Mouse (Mus musculus): ENCODE measurements around the gene Prpf40b. TPM values are rescaled to one million over a fixed set of nuclear protein-coding genes. Genes with fewer than 3 reads are reported as not detected.
"Not testable (repeated sequence)": the region's sequence is repeated elsewhere in the genome, so short reads cannot be mapped to it uniquely, and the experiment has no call there.

Prpf40b gene
- total RNA-seq (2021), result 10 to 100 TPM; 25.5 to 26.3 TPM
- long read RNA-seq, experiment 1, partial matches to known transcripts, result 9 of 25 reads
- long read RNA-seq, experiment 1, other reads (novel, unspliced or antisense), result 16 of 25 reads
- long read RNA-seq, experiment 2, partial matches to known transcripts, result 8 of 23 reads
- long read RNA-seq, experiment 2, other reads (novel, unspliced or antisense), result 14 of 23 reads

GRCm38 (mm10) chr15:99294813-99295374 lies at the start of gene Prpf40b:
Prpf40b (plus strand) TSS chr15:99295087.
- DNase-seq, result peak; percentile 97
- intact Hi-C loops (cut with DNase I), result no loop called here

DNA sequence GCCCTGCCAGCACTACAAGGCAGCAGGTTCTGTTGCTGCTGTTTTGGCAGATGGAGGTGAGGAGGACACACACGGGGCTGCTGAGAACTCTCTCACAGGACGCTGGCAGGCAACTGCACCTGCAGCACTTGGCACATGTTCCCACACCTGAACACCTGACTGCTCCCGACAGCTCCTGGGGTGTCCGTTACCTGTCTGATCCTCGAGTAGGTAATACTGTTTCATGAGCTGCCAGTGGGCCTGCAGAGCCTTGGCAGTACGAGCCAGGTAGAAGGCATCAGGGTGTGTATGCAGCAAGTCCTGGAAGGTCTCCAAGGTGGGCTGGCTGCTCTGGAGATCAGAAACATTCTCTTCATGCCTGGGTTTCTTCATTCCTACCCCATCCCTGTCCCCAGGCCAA lies 48.2 kb upstream of the Prpf40b start:
- intact Hi-C loops (cut with DNase I); DNase-seq: not testable (repeated sequence)

DNA sequence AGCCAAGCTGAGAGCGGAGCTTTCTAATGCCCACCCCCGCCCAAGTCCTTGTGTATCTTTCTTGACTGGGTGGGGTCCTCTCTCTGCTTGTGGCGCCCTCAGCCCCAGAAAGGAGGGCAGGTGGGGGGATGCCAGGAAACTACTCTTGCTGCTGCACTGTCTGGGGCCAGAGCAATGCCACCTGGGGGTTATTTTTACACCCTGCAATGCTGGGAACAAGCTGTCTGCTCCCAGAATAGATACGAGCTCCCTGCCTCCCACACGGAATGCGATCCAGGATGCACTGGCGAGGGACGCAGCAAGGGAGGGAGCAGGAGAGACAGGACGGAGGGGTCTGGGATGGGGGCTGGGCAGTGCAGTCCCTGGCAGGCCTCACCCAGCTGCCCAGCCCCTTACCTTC lies 45.9 kb upstream of the Prpf40b start:
- peak; percentile 44 to 65 for DNase-seq
- intact Hi-C loops (cut with DNase I), result no loop called here

DNA sequence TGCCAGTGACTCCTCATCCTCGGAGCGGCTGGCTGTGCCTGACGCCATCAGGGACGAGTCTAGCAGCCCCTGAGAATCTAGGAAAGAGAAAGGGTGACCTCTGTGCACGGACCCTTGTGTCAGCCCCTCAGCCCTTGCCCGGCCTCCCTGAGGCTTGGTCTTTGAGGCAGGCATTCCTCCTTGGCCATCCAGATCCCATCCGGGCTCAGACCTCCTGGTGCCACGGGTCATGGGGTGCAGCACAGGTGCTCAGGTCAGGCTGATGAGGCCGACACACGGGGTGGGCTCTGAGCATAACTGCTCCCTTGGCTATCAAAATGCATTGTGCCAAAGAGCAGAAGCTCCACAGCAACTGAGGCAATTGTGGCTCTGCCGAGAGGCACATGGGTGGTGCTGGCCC lies 44.9 kb upstream of the Prpf40b start:
- intact Hi-C loops (cut with DNase I), result no loop called here
- DNase-seq, result no peak

DNA sequence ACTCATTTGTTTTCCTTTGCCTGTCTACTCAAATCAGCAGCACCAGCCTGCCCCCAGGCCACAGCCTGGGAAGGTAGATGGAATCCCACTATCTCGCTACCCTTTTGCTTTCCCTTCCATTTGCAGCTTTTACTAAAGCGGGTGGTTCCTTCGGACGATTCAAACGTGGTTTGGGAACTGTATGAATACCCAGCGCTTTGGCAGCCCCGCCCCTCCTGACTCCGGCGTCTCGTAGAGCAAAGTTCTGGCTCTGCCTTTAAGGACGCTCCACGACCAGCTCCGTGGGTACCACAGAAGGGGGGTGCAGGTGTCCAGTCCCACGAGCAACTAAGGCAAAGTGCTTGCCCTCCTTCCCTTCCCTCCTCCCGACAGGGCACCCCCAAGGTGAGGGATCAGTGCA lies 43.8 kb upstream of the Prpf40b start:
- DNase-seq; intact Hi-C loops (cut with DNase I): not testable (repeated sequence)

DNA sequence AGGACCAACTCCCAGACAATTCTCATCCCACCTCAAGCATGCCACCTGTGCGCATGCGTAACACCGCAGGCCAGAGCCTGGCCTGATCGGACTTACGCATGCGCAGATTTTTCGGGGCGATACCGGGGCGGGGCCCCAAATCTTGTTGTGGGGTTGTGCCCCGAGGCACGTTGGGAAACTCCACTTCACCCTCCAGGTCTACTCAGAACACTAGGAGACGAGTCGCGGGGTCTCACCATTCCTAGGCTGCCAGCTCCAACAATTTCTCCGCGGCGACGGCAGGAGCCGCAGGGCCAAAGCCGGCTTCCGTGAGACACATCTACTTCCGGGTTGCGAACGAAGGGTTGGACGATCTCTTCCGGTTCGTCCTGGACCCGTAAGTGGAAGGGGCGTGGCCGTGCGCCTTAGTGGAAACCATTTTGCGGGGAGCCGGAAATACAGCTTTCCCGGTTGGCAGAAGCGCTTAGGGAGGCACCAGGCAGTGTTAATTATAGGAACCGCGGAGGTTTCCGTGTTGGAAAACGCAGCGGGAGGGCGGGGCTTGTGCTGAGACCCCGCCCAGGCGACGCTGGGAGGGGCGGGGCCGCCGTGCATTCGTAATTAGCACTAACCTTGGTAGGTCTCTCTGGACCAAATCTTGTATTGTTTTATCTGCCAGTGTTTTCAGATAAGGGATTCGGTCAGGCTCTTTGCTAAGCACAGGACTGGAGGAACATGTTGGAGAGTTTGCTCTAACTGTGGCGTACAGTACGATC lies 43.1 kb upstream of the Prpf40b start, which contains the start of gene Mcrs1:
TSS of gene Mcrs1 (minus strand) at position 336 of the 755 bp plus-strand sequence.
- intact Hi-C loops (cut with DNase I), result no loop called here
- DNase-seq, result peak; percentile 95 to 97

DNA sequence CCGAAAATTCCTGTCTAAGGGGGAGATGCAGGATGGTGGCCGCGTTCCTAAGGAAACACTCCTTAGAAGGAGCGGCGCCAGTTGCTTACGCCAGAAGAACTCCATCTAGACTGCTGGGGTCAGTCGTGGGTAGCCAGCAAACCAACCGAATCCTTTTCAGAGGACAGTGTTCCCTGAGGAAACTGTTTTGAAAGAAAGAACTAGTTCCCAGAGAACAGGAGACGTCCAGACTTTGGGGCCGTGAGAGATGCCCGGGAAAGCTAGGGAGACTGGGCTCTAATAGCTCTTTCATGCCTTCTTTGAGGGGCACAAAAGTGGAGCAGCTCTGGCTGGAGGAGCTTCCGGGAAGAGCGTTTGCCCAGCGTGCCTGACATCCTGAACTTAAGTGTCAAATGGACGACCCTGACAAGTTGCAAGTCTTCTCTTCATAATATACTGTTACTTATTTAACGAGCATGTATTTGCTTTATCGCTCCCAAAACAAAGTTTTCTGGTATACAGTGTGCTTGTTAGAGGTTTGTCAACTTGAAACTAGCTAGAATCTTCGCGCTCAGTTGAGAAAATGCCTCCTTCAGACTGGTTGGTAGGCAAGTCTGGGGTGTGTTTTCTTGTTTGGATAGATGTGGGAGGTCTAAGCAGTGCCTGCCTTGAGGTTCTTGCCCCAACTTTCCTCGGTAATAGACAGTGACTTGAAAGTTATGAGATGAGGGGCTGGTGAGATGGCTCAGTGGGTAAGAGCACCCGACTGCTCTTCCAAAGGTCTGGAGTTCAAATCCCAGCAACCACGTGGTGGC lies 42.3 kb upstream of the Prpf40b start:
- peak in 1 of 2 experiments; percentile 81 for DNase-seq

GRCm38 (mm10) chr15:99253175-99253479 lies 41.8 kb upstream of the Prpf40b start:
- DNase-seq; intact Hi-C loops (cut with DNase I): not testable (repeated sequence)

More for the DNA sequence above, 42.3 kb upstream of the Prpf40b start:
- intact Hi-C loops (cut with DNase I), result no loop called here

- intact Hi-C loops (cut with DNase I), result no loop called here
- DNase-seq, result no peak
Observed at GRCm38 (mm10) chr15:99253772-99254171, 41.1 kb upstream of the Prpf40b start.

DNA sequence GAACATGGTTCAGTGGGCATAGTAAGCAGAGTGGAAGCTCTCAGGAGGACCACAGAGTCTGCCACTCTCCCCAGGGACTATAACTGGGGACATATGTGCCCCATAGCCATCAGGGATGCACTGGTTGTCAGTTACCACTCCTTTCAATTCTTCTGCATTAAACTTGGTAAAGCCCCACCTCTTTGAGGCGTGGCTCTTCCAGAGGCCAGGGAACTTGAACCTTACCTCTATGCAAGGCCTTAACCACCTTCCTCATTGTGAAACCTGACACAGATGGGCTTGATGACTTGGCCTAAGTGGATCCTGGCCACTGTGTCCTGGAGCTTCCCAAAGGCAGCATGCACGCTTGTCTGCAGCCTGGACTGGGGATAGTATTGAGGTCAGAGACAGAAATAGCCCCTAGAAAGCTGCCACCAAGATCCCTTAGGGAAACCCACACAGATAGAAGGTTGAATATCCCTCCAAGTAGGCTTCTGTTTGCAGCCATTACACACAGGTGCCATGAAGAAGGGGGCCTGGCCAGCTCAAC lies 40.3 kb upstream of the Prpf40b start:
- no peak for DNase-seq
- intact Hi-C loops (cut with DNase I), result no loop called here

DNA sequence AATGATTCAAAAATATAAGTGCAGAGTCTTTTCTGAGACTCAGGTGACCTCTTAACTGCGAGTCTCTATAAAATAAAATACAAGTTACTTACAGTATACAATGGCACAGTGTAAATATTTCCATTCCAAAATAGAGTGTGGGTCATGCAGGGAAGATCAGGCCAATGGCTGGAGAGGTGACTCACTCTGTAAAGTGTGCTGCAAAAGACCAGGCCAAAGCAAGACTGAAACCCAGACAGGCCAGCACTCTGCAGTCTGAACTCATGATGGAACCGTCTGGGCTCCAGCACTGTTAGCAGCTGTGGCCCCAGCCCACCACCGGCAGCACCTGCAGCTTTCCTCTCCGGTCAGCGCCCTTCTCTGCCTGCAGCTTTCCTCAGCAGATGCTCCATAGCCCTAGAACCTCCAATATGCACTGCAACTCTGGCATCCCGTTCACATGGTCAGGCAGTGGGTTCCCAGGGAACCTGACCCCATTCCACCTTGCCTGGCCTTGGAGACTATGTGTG lies 39.6 kb upstream of the Prpf40b start:
- DNase-seq, result no peak
- intact Hi-C loops (cut with DNase I), result no loop called here

- intact Hi-C loops (cut with DNase I), result no loop called here
- no peak for DNase-seq
Observed at GRCm38 (mm10) chr15:99259167-99259729, 35.6 kb upstream of the Prpf40b start.

- peak; percentile 57 to 66 for DNase-seq
- intact Hi-C loops (cut with DNase I), result no loop called here
Observed at GRCm38 (mm10) chr15:99259730-99260252, 35.1 kb upstream of the Prpf40b start.

GRCm38 (mm10) chr15:99262702-99263101 lies 32.2 kb upstream of the Prpf40b start:
- intact Hi-C loops (cut with DNase I), result no loop called here

DNA sequence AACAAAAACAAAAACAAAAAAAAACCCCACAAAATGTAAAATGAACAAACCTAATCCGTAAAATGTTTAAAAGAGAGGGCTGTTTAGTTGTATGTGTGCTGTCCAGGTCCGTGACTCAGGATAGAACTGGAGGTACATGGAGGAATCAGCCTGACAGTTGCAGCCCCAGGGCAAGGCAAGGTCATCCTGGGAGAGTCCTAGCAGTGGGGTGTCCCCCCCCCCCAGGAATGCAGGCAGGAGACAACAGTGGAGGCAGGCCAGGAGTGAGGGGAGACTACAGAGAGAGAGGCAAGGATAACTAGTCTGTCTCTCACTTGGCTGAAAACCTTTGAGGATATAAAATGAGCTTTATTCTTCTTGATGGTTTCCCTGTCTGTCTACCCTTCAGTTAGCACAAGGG lies 30.5 kb upstream of the Prpf40b start:
- no peak for DNase-seq
- intact Hi-C loops (cut with DNase I), result loop anchor here (2.0 kb wide), 2 partner anchors 26 to 50 kb away; no protein-coding TSS in a partner anchor

More at GRCm38 (mm10) chr15:99262702-99263101, 32.2 kb upstream of the Prpf40b start:
- DNase-seq, result no peak

DNA sequence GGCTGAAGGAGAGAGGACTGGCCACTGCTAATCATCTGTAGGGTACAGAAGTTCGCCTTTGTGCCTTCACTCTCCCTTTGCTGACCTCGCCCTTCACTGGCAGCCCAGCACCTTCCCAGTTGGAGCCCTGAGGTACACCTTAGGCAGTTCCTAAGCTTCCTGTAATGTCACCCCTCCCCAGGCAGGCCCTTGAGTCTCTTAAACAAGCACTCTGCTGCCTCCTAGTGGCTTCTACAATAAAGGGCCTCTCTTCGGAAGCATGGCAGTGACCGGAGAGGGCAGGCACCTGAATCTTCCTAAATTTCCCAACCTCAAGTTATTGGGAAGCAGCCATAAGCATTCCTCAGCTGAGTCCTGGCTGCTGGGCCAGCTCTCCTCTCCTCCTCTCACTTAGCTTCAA lies 29.2 kb upstream of the Prpf40b start:
- peak; percentile 60 to 82 for DNase-seq

GRCm38 (mm10) chr15:99276095-99276494 lies 18.8 kb upstream of the Prpf40b start:
- no peak for DNase-seq
- intact Hi-C loops (cut with DNase I), result no loop called here

More for the DNA sequence above, 29.2 kb upstream of the Prpf40b start:
- intact Hi-C loops (cut with DNase I), result loop anchor here (2.0 to 5.0 kb wide), 4 partner anchors 27 to 183 kb away; no protein-coding TSS in a partner anchor

DNA sequence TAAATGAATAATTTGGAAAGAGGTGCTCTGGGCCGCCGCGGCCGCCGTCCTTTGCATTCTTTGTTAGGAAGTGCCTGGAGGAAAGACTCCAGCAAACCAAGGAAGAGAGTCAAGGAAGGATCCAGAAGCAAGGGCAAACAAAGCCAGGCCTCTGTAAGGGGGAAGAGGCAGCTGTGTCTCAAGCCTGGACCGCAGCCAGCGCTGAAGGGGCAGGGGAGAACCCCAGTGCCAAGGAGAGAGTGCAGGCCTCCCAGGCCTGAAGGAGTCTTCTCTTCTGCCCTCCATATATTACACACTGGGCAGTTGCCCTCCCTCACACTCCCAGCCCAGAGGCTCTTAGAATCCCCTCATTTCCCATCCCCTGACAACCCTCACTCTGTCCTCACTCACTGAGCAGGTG lies 16.6 kb upstream of the Prpf40b start:
- no peak for DNase-seq
- intact Hi-C loops (cut with DNase I), result no loop called here

DNA sequence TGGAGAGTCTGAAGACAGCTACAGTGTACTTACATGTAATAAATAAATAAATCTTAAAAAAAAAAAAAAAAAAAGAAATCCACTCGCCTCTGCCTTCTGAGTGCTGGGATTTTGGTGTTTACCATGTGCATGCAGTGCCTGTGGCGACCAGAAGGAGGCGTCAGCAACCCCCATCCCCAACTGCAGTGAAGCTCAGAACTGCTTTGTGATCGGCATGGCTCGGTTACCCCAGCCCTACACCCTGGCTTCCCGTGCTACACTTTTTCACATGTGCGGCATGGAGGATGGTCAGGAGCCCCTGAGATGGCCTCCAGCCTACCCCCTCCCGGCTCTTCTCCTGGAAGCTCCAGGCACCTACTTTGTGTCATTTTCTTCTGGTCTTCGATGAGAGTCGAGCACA lies 11.4 kb upstream of the Prpf40b start:
- no peak for DNase-seq

More for the DNA sequence above, 11.4 kb upstream of the Prpf40b start:
- intact Hi-C loops (cut with DNase I), result no loop called here

Measured in heart, postnatal 14 days (tissue).